Mouse (Mus musculus) CH12.LX (cell line): Measurements from ENCODE around the gene Mettl3. TPM values are rescaled to one million over a fixed set of nuclear protein-coding genes. Genes with fewer than 3 reads are reported as not detected.

Experiments
- DNase-seq: peaks from one replicate; pipeline ENCODE4 v3.0.0-alpha.2; 2013; ENCODE audit errors: extremely low read depth
- H3K27ac ChIP-seq: 2 replicates; pipeline ENCODE4 v1.5.1; 2012; ENCODE audit warnings: low read depth, mild to moderate bottlenecking, control low read depth, moderate library complexity; ENCODE audit not compliant: insufficient read depth
- H3K27me3 ChIP-seq: replicated peaks from 2 replicates; pipeline ENCODE3; 2012; ENCODE audit warnings: inconsistent platforms
- H3K36me3 ChIP-seq, 2 experiments: replicated peaks in 1 of 2; 2 replicates each; pipeline versions ENCODE3 to v1.6.1; 2012; ENCODE audit warnings: inconsistent platforms in 1 of 2, low read length in 1 of 2, mild to moderate bottlenecking in 1 of 2, mixed read lengths in 1 of 2, moderate library complexity in 1 of 2; ENCODE audit not compliant: control insufficient read depth in 1 of 2, insufficient read depth in 1 of 2
- H3K4me1 ChIP-seq, 2 experiments: 2 replicates each; pipeline ENCODE4 v1.6.1; 2012; ENCODE audit warnings: inconsistent platforms in 1 of 2, moderate library complexity in 1 of 2; ENCODE audit not compliant: insufficient read depth in 2 of 2, control insufficient read depth in 1 of 2
- H3K4me2 ChIP-seq: 2 replicates; pipeline ENCODE4 v1.6.1; 2012; ENCODE audit warnings: low read depth, mild to moderate bottlenecking, control low read depth; ENCODE audit not compliant: poor library complexity, insufficient read depth, severe bottlenecking
- H3K4me3 ChIP-seq, 3 experiments: fragments of 150-350 bp in 1 of 3; sonication (generic) in 1 of 3; replicated peaks in 1 of 3; 2 replicates each; pipeline versions ENCODE3 to v1.5.1; 2011 to 2012; ENCODE audit warnings: low read depth in 2 of 3, low read length in 2 of 3, mild to moderate bottlenecking in 2 of 3, moderate library complexity in 2 of 3, control low read depth in 1 of 3, improper control_type of control experiment in 1 of 3, inconsistent platforms in 1 of 3, mixed read lengths in 1 of 3; ENCODE audit not compliant: poor library complexity in 1 of 3
- H3K79me2 ChIP-seq: replicated peaks from 2 replicates; pipeline ENCODE4 v1.6.1; 2012; ENCODE audit warnings: mild to moderate bottlenecking, moderate library complexity; ENCODE audit not compliant: control insufficient read depth, poor library complexity, insufficient read depth, severe bottlenecking; ENCODE audit errors: extremely low read depth
- H3K9ac ChIP-seq: 2 replicates; pipeline ENCODE4 v1.6.1; 2012; ENCODE audit warnings: low read depth, mild to moderate bottlenecking, control low read depth, moderate library complexity; ENCODE audit not compliant: insufficient read depth
- H3K9me3 ChIP-seq: replicated peaks from 2 replicates; pipeline ENCODE3; 2012; ENCODE audit warnings: low read length, inconsistent platforms, mixed read lengths
- BHLHE40 ChIP-seq: IDR thresholded peaks from 2 replicates; pipeline ENCODE4 v1.6.1; 2011; ENCODE audit warnings: mild to moderate bottlenecking, low read depth, low read length, improper control_type of control experiment
- CHD1 ChIP-seq: IDR thresholded peaks from 2 replicates; pipeline ENCODE4 v1.6.1; 2012; ENCODE audit warnings: low read depth, low read length, improper control_type of control experiment, inconsistent platforms
- CHD2 ChIP-seq: IDR thresholded peaks from 2 replicates; pipeline ENCODE4 v1.6.1; 2011; ENCODE audit warnings: low read length, improper control_type of control experiment
- CTCF ChIP-seq, 2 experiments: IDR thresholded peaks in 1 of 2; conservative IDR thresholded peaks in 1 of 2; 2 replicates each; pipeline ENCODE4 v1.5.1; 2011 to 2012; ENCODE audit warnings: low read depth in 2 of 2, low read length in 2 of 2, improper control_type of control experiment in 1 of 2, inconsistent platforms in 1 of 2, mild to moderate bottlenecking in 1 of 2, moderate library complexity in 1 of 2
- E2F4 ChIP-seq: IDR thresholded peaks from 2 replicates; pipeline ENCODE4 v1.6.1; 2011; ENCODE audit warnings: low read depth, low read length, improper control_type of control experiment; ENCODE audit not compliant: insufficient replicate concordance
- ELF1 ChIP-seq: IDR thresholded peaks from 2 replicates; pipeline ENCODE4 v1.6.1; 2014; ENCODE audit warnings: low read depth, mild to moderate bottlenecking, inconsistent platforms, low read length, improper control_type of control experiment
- EP300 ChIP-seq: IDR thresholded peaks from 2 replicates; pipeline ENCODE4 v1.6.1; 2011; ENCODE audit warnings: low read length, improper control_type of control experiment
- GABPA ChIP-seq: IDR thresholded peaks from 2 replicates; pipeline ENCODE4 v1.6.1; 2012; ENCODE audit warnings: low read depth, low read length, improper control_type of control experiment, inconsistent platforms; ENCODE audit not compliant: insufficient replicate concordance
- HCFC1 ChIP-seq: IDR thresholded peaks from 2 replicates; pipeline ENCODE4 v1.6.1; 2012; ENCODE audit warnings: low read depth, mild to moderate bottlenecking, inconsistent platforms, low read length, improper control_type of control experiment
- IRF4 ChIP-seq: IDR thresholded peaks from 2 replicates; pipeline ENCODE4 v1.6.1; 2014; ENCODE audit warnings: low read depth, mild to moderate bottlenecking, inconsistent platforms, low read length, improper control_type of control experiment
- KAT2A ChIP-seq: IDR thresholded peaks from 2 replicates; pipeline ENCODE4 v1.6.1; 2012; ENCODE audit warnings: low read length, improper control_type of control experiment, inconsistent platforms; ENCODE audit not compliant: insufficient replicate concordance
- MAX ChIP-seq: IDR thresholded peaks from 2 replicates; pipeline ENCODE4 v1.6.1; 2011; ENCODE audit warnings: low read length, improper control_type of control experiment
- MXI1 ChIP-seq: IDR thresholded peaks from 2 replicates; pipeline ENCODE4 v1.6.1; 2011; ENCODE audit warnings: mild to moderate bottlenecking, low read depth, low read length, improper control_type of control experiment
- MYC ChIP-seq: IDR thresholded peaks from 2 replicates; pipeline ENCODE4 v1.6.1; 2011; ENCODE audit warnings: low read depth, mild to moderate bottlenecking, improper control_type of control experiment, low read length
- NELFE ChIP-seq: IDR thresholded peaks from 2 replicates; pipeline ENCODE4 v1.6.1; 2011; ENCODE audit warnings: low read depth, low read length, improper control_type of control experiment
- NRF1 ChIP-seq: IDR thresholded peaks from 2 replicates; pipeline ENCODE4 v1.6.1; 2014; ENCODE audit warnings: low read depth, mild to moderate bottlenecking, inconsistent platforms, low read length, improper control_type of control experiment, moderate library complexity
- PAX5 ChIP-seq: IDR thresholded peaks from 2 replicates; pipeline ENCODE4 v1.6.1; 2012; ENCODE audit warnings: low read length, inconsistent platforms, mixed read lengths
- POLR2A ChIP-seq: IDR thresholded peaks from 2 replicates; pipeline ENCODE4 v1.6.1; 2011; ENCODE audit warnings: low read depth, mild to moderate bottlenecking, improper control_type of control experiment, low read length
- POLR2AphosphoS2 ChIP-seq: IDR thresholded peaks from 2 replicates; pipeline ENCODE4 v1.6.1; 2011; ENCODE audit warnings: low read depth, low read length, improper control_type of control experiment
- RAD21 ChIP-seq: IDR thresholded peaks from 2 replicates; pipeline ENCODE4 v1.6.1; 2011; ENCODE audit warnings: low read depth, mild to moderate bottlenecking, low read length, improper control_type of control experiment, moderate library complexity
- RCOR1 ChIP-seq: conservative IDR thresholded peaks from 2 replicates; pipeline ENCODE4 v1.6.1; 2012; ENCODE audit warnings: low read depth, mild to moderate bottlenecking, inconsistent platforms, low read length, improper control_type of control experiment
- SMC3 ChIP-seq: IDR thresholded peaks from 2 replicates; pipeline ENCODE4 v1.6.1; 2011; ENCODE audit warnings: low read depth, low read length, improper control_type of control experiment
- TBP ChIP-seq: conservative IDR thresholded peaks from 2 replicates; pipeline ENCODE4 v1.6.1; 2011; ENCODE audit warnings: low read depth, low read length, improper control_type of control experiment
- TCF12 ChIP-seq: IDR thresholded peaks from 2 replicates; pipeline ENCODE4 v1.6.1; 2014; ENCODE audit warnings: low read depth, mild to moderate bottlenecking, inconsistent platforms, low read length, improper control_type of control experiment
- UBTF ChIP-seq: IDR thresholded peaks from 2 replicates; pipeline ENCODE4 v1.6.1; 2012; ENCODE audit warnings: low read depth, mild to moderate bottlenecking, inconsistent platforms, low read length, improper control_type of control experiment, moderate library complexity
- USF1 ChIP-seq: IDR thresholded peaks from 2 replicates; pipeline ENCODE4 v1.6.1; 2014; ENCODE audit warnings: low read depth, mild to moderate bottlenecking, inconsistent platforms, low read length, improper control_type of control experiment
- USF2 ChIP-seq: conservative IDR thresholded peaks from 2 replicates; pipeline ENCODE4 v1.6.1; 2011; ENCODE audit warnings: low read depth, low read length, improper control_type of control experiment
- ZC3H11A ChIP-seq: IDR thresholded peaks from 2 replicates; pipeline ENCODE4 v1.6.1; 2012; ENCODE audit warnings: low read depth, mild to moderate bottlenecking, inconsistent platforms, low read length, improper control_type of control experiment
- ZKSCAN1 ChIP-seq: IDR thresholded peaks from 2 replicates; pipeline ENCODE4 v1.6.1; 2012; ENCODE audit warnings: low read depth, inconsistent platforms, low read length, improper control_type of control experiment, borderline replicate concordance
- ZNF384 ChIP-seq: IDR thresholded peaks from 2 replicates; pipeline ENCODE4 v1.6.1; 2012; ENCODE audit warnings: low read depth, low read length, improper control_type of control experiment, inconsistent platforms
- dilution Hi-C: fragments of 300-500 bp; cut with MboI; formaldehyde crosslinking; loops from 2 replicates; pipeline ENCODE4 v1.14.3; 2020; ENCODE audit warnings: low sequenced_read_pairs; ENCODE audit not compliant: extremely low pct_unique_long_range_greater_than_20kb, extremely low pct_ligation_motif_present
- in situ Hi-C: fragments of 300-500 bp; cut with MboI; formaldehyde crosslinking; loops from 3 replicates; pipeline ENCODE4 v1.14.3; 2019; ENCODE audit warnings: low sequenced_read_pairs, low pct_ligation_motif_present, low pct_unique_long_range_greater_than_20kb, mixed read lengths
- polyA plus RNA-seq: library from polyadenylated mRNA; unstranded; fragments of >175 nt; gene quantifications from 2 replicates; pipeline ENCODE4 v1.2.1, GENCODE M21; 2012; ENCODE audit warnings: low read depth; ENCODE audit not compliant: insufficient read length
- total RNA-seq, 2 experiments: library from RNA; depleted of rRNA; stranded (reverse); fragments of 300-350 nt in 1 of 2; fragments of >200 nt in 1 of 2; gene quantifications; 2 replicates each; pipeline ENCODE4 v1.2.3; 2012 to 2014

Mettl3 gene
- total and polyA plus RNA-seq, 3 experiments: 41.6 to 47.4 (median 47.0) TPM

DNA sequence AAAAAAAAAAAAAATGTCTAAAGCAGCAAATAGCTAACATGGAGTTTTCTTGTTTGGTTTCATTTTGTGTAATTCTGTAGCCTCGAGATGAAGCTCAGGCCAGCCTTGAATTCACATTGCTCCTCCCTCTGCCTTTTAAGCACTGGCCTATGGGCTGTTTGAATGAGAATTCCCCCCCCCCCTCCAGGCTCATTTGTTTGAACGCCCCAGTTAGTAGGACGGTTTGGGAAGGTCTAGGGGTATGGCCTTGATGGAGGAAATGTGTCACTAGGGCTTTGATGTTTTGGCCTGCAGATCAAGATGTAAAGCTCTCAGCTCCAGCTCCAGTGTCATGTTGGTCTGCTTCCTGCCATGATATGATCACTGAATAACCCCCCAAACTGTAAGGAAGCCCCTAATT, 32.1 kb downstream of the Mettl3 start:
- Histone ChIP-seq H3K9ac (peak overlapping the region; percentile 55), H3K9me3 (no peaks in the 10 kb centered on the region), H3K27me3 (no peaks in the 10 kb centered on the region), H3K4me2 (peak overlapping the region; percentile 66), H3K36me3 (peaks cover 16 to 46% of the 10 kb centered on the region in 2 experiments), H3K27ac (no peak overlapping the region), H3K79me2 (no peaks in the 10 kb centered on the region; the same call in 1 of the 2 replicates), H3K4me1 (peaks cover 2 to 15% of the 10 kb centered on the region in 2 experiments; a peak in 2 of 4 replicates), H3K4me3 (no peak overlapping the region)
- TF ChIP-seq MYC (0 out of 2 replicates have a peak, but pooled peaks have one; percentile 22), ZNF384 (peak; percentile 79), CTCF (conservative IDR thresholded peaks at IDR 0.05 in 1 of 2, IDR thresholded peaks at IDR 0.05 in 1 of 2; ENCODE audit: low read depth in 2 of 2, low read length in 2 of 2) (no peak), TBP (0 out of 2 replicates have a peak, but pooled peaks have one; percentile 27)
- peak; percentile 68 for DNase-seq
- dilution Hi-C loops (no loop called here), in situ Hi-C loops (no loop called here)

- H3K27ac ChIP-seq: peak within 1 kb of the TSS; percentile 46
- TF ChIP-seq POLR2AphosphoS2 (peak; percentile 82; the same call in 1 of the 2 replicates), E2F4 (no peak), TBP (peak; percentile 34; the same call in 1 of the 2 replicates), RCOR1 (0 out of 2 replicates have a peak, but pooled peaks have one; percentile 36), MAX (peak; percentile 84; the same call in 1 of the 2 replicates), UBTF (no peak), EP300 (no peak), POLR2A (peak; percentile 89), GABPA (no peak; the same call in 1 of the 2 replicates), NELFE (peak; percentile 83), NRF1 (peak; percentile 59), HCFC1 (peak; percentile 86), USF2 (no peak; the same call in 1 of the 2 replicates), USF1 (no peak), CHD2 (peak; percentile 84), BHLHE40 (peak; percentile 60), MYC (peak; percentile 73; the same call in 1 of the 2 replicates), SMC3 (0 out of 2 replicates have a peak, but pooled peaks have one; percentile 3), CTCF (conservative IDR thresholded peaks at IDR 0.05 in 1 of 2, IDR thresholded peaks at IDR 0.05 in 1 of 2; ENCODE audit: low read depth in 2 of 2, low read length in 2 of 2) (peak in 1 of 2 experiments; percentile 88; a peak in 2 of 4 replicates), ELF1 (peak; percentile 98), ZC3H11A (no peak), PAX5 (no peak), ZNF384 (no peak), CHD1 (no peak; the same call in 1 of the 2 replicates), MXI1 (peak; percentile 47), KAT2A (peak; percentile 83; the same call in 1 of the 2 replicates), IRF4 (peak; percentile 23; the same call in 1 of the 2 replicates), RAD21 (peak; percentile 23), ZKSCAN1 (no peak), TCF12 (peak; percentile 79)
Measured at GRCm38 (mm10) chr14:52257484-52258213, 47.3 kb downstream of the Mettl3 start, which contains the start of gene Chd8. Chd8 (minus strand) TSS chr14:52257780.

More at GRCm38 (mm10) chr14:52257484-52258213, 47.3 kb downstream of the Mettl3 start, which contains the start of gene Chd8:
- peak within 1 kb of the TSS; percentile 71 to 88 (median 77) for H3K4me3 ChIP-seq
- peak within 1 kb of the TSS; percentile 45 for H3K9ac ChIP-seq
- in situ Hi-C loops: no loop called here
- H3K9me3 ChIP-seq: no peaks in the 10 kb centered on the region
- peak; percentile 97 for DNase-seq
- dilution Hi-C loops: no loop called here
- peaks cover 33% of the 10 kb centered on the region for H3K79me2 ChIP-seq
- peaks cover 0 to 25% of the 10 kb centered on the region in 2 experiments; a peak in 2 of 4 replicates for H3K4me1 ChIP-seq
- peaks cover 2 to 12% of the 10 kb centered on the region in 2 experiments for H3K36me3 ChIP-seq
- H3K27me3 ChIP-seq: no peaks in the 10 kb centered on the region
- peak within 1 kb of the TSS; percentile 59 for H3K4me2 ChIP-seq
